Mouse (Mus musculus) CD4-positive helper T cell, adult 2 months (primary cell): ENCODE results near the gene Bcl3.

Source experiments
- DNase-seq: peaks from one replicate; pipeline ENCODE4 v3.0.0-alpha.2; 2012; ENCODE audit warnings: low read depth, missing footprints, low spot score

The Bcl3 gene

GRCm38 (mm10) chr7:19834055-19834454 lies 11.5 kb upstream of the Bcl3 start:
- no peak for DNase-seq

- no peak for DNase-seq
These were observed 9.3 kb upstream of the Bcl3 start for GRCm38 (mm10) chr7:19831837-19832236.

- DNase-seq, result no peak
These were observed 8.1 kb upstream of the Bcl3 start for GRCm38 (mm10) chr7:19830682-19831156.

GRCm38 (mm10) chr7:19829694-19830093 lies 7.1 kb upstream of the Bcl3 start:
- DNase-seq, result no peak

- no peak for DNase-seq
These were observed 4.2 kb upstream of the Bcl3 start for GRCm38 (mm10) chr7:19826756-19827155.

GRCm38 (mm10) chr7:19824182-19824973 lies 1.8 kb upstream of the Bcl3 start:
- DNase-seq, result peak; percentile 93

- DNase-seq, result peak; percentile 37
These were observed 949 bp upstream of the Bcl3 start for GRCm38 (mm10) chr7:19823256-19824181.

- no peak for DNase-seq
These were observed 377 bp downstream of the Bcl3 start for GRCm38 (mm10) chr7:19822193-19822592.

- DNase-seq, result no peak
These were observed 937 bp downstream of the Bcl3 start for GRCm38 (mm10) chr7:19821633-19822032.

- peak; percentile 49 for DNase-seq
These were observed 2.1 kb downstream of the Bcl3 start for GRCm38 (mm10) chr7:19820347-19821048.

GRCm38 (mm10) chr7:19818875-19819274 lies 3.7 kb downstream of the Bcl3 start:
- DNase-seq, result peak; percentile 59

GRCm38 (mm10) chr7:19818440-19818839 lies 4.1 kb downstream of the Bcl3 start:
- DNase-seq, result no peak

GRCm38 (mm10) chr7:19817382-19818105 lies 5.0 kb downstream of the Bcl3 start:
- peak; percentile 95 for DNase-seq

GRCm38 (mm10) chr7:19816224-19816771 lies 6.3 kb downstream of the Bcl3 start:
- peak; percentile 84 for DNase-seq

GRCm38 (mm10) chr7:19815296-19816223 lies 7.0 kb downstream of the Bcl3 start:
- peak; percentile 71 for DNase-seq

- DNase-seq, result no peak
These were observed 8.9 kb downstream of the Bcl3 start for GRCm38 (mm10) chr7:19813579-19814122.

GRCm38 (mm10) chr7:19813161-19813560 lies 9.4 kb downstream of the Bcl3 start:
- no peak for DNase-seq

GRCm38 (mm10) chr7:19811114-19811513 lies 11.5 kb downstream of the Bcl3 start:
- no peak for DNase-seq

GRCm38 (mm10) chr7:19809369-19809768 lies 13.2 kb downstream of the Bcl3 start:
- no peak for DNase-seq
